Mouse (Mus musculus) limb, embryonic 14.5 days (tissue): Measurements from ENCODE around the gene Gm3512. TPM values are rescaled to one million over a fixed set of nuclear protein-coding genes. Genes with fewer than 3 reads are reported as not detected.
A peak's percentile ranks its signal among the peaks of the same experiment; 100 is the strongest.
"Not testable (repeated sequence)": the region's sequence is repeated elsewhere in the genome, so short reads cannot be mapped to it uniquely, and the experiment has no call there.

Source experiments
- ATAC-seq: fragments of 200-750 bp; cut with Nextera tagmentation; 2 replicates; pipeline ENCODE4 v1.8.0; 2017; ENCODE audit warnings: low read depth, moderate number of reproducible peaks, moderate TSS enrichment; ENCODE audit not compliant: low FRiP score
- DNase-seq: peaks from one replicate; pipeline ENCODE4 v3.0.0-alpha.2; 2015; ENCODE audit warnings: low spot score
- H3K27ac ChIP-seq: fragments of 300-500 bp; sonication (generic); replicated peaks from 2 replicates; pipeline ENCODE4 v1.5.1; 2014; ENCODE audit warnings: low read depth, mild to moderate bottlenecking, low read length, moderate library complexity, mixed read lengths
- H3K27me3 ChIP-seq: fragments of 300-500 bp; sonication (generic); 2 replicates; pipeline ENCODE4 v1.6.1; 2014; ENCODE audit warnings: low read length, mixed read lengths; ENCODE audit not compliant: control insufficient read depth, insufficient read depth
- H3K36me3 ChIP-seq: fragments of 300-500 bp; sonication (generic); 2 replicates; pipeline ENCODE4 v1.6.1; 2014; ENCODE audit warnings: mild to moderate bottlenecking, low read length, moderate library complexity, mixed read lengths; ENCODE audit not compliant: control insufficient read depth, insufficient read depth
- H3K4me1 ChIP-seq: fragments of 300-500 bp; sonication (generic); 2 replicates; pipeline ENCODE4 v1.6.1; 2014; ENCODE audit warnings: antibody characterized with exemption, low read length, mixed read lengths; ENCODE audit not compliant: control insufficient read depth, insufficient read depth
- H3K4me2 ChIP-seq: fragments of 300-500 bp; sonication (generic); replicated peaks from 2 replicates; pipeline ENCODE4 v1.6.1; 2014; ENCODE audit warnings: low read depth, mild to moderate bottlenecking, low read length, moderate library complexity; ENCODE audit not compliant: severe bottlenecking
- H3K4me3 ChIP-seq: fragments of 300-500 bp; sonication (generic); replicated peaks from 2 replicates; pipeline ENCODE4 v1.5.1; 2014; ENCODE audit warnings: low read length
- H3K9ac ChIP-seq: fragments of 300-500 bp; sonication (generic); 2 replicates; pipeline ENCODE4 v1.6.1; 2014; ENCODE audit warnings: mild to moderate bottlenecking, low read depth, low read length, moderate library complexity; ENCODE audit not compliant: severe bottlenecking
- H3K9me3 ChIP-seq: fragments of 300-500 bp; sonication (generic); 2 replicates; pipeline ENCODE4 v1.6.1; 2016; ENCODE audit warnings: low read length; ENCODE audit not compliant: control insufficient read depth
- WGBS: fragments of 180-500 bp; shearing (Covaris S2); extraction: QIAGEN DNeasy Blood & Tissue Kit; methylation state at CpG from one replicate; pipeline ENCODE4 v1.1.7; 2014; 5-methylcytosine and 5-hydroxymethylcytosine counted together
- polyA plus RNA-seq, 2 experiments: library from polyadenylated mRNA; depleted of rRNA in 1 of 2; stranded (reverse) in 1 of 2; unstranded in 1 of 2; fragments of >200 nt; fragmentation: Nextera tagmentation in 1 of 2; extraction: Ambion mirVana in 1 of 2; gene quantifications; 2 replicates each; pipeline versions ENCODE4 v1.2.1 to v1.2.3; 2012 to 2014

Gene Gm3512
- polyA plus RNA-seq (2012; rRNA removed): 5.8 and 6.3 TPM in 2 replicates
- 4.8 and 4.9 TPM in 2 replicates for polyA plus RNA-seq (2014; fragmentation: Nextera tagmentation; extraction: Ambion mirVana)

DNA sequence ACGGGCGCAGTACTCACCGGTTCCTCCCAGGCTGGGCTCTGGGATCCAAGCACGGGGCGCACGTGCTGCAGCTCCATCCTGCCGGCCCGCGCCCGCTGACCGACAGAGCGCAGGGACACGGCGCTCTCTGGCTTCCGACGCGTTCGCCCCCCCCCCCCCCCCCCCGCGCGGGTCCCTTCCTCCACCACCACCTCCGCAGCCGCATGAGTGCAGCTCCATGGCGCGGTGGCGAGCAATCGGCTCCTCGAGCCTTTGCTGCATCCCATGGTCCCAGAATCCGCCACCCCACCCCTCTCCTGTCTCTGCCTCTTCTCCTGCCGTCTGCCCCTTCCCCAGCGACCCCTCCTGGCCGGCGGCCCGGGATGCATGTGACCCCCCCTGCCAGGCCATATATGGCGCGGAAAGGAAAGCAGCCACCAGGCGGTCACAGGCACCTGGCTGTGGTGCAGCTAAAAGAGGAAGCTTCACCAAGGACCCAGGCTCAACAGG, at the start of gene Gm3512:
Gene Gm3512 (minus strand): TSS at position 51 of the 489 bp plus-strand sequence.
- H3K9me3 ChIP-seq, H3K9ac ChIP-seq, H3K27ac ChIP-seq, H3K4me2 ChIP-seq, H3K36me3 ChIP-seq, ATAC-seq, H3K4me1 ChIP-seq, H3K4me3 ChIP-seq, DNase-seq, H3K27me3 ChIP-seq: not testable (repeated sequence)
- no CpG with 5 or more reads among the region's 37 CpGs for WGBS

- H3K9ac ChIP-seq, H3K36me3 ChIP-seq, DNase-seq, H3K4me2 ChIP-seq, H3K9me3 ChIP-seq, H3K4me1 ChIP-seq, H3K27me3 ChIP-seq, H3K4me3 ChIP-seq, H3K27ac ChIP-seq, ATAC-seq: not testable (repeated sequence)
- WGBS: 89% methylated on average over 2 of the region's 3 CpGs
Measured at GRCm38 (mm10) chr14:7200070-7200469, 25.7 kb upstream of the Gm3512 start.

DNA sequence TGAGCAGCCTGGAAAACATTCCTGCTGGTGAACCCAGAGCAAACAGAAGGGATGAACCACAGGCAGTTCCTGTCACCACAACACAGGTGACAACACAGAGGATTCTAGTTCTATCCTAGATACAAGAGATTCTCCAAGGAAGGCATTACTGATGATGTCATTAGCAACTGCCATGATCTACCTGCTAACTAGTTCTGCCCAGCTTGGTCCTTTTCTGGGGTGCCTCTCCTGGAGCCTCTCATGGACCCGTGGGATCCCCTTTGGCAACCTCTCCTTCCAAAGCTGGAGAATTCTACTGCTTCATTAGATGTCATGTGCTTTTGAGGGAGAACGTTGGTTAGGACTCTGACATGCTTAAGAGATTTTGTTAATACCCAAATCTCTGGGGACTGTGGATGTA, 20.1 kb upstream of the Gm3512 start, which contains the start of gene Gm16434:
Gene Gm16434 (minus strand): TSS at position 101 of the 400 bp plus-strand sequence.
- not testable (repeated sequence) for DNase-seq, H3K9ac ChIP-seq, H3K9me3 ChIP-seq, ATAC-seq, H3K4me2 ChIP-seq, H3K4me3 ChIP-seq, H3K27me3 ChIP-seq, H3K36me3 ChIP-seq, H3K4me1 ChIP-seq, H3K27ac ChIP-seq
- no CpG with 5 or more reads among the region's 2 CpGs for WGBS

GRCm38 (mm10) chr14:7125312-7125711, 49.0 kb downstream of the Gm3512 start, which contains the start of gene Gm6676:
Gene Gm6676 (minus strand): TSS chr14:7125412.
- not testable (repeated sequence) for H3K4me2 ChIP-seq, ATAC-seq, H3K4me1 ChIP-seq, H3K27ac ChIP-seq, H3K36me3 ChIP-seq, DNase-seq, H3K4me3 ChIP-seq, H3K27me3 ChIP-seq, H3K9ac ChIP-seq, H3K9me3 ChIP-seq
- WGBS: no CpG with 5 or more reads among the region's 2 CpGs

GRCm38 (mm10) chr14:7105124-7105802, 69.1 kb downstream of the Gm3512 start:
- DNase-seq: peak; percentile 2
- H3K27me3 ChIP-seq, H3K36me3 ChIP-seq, H3K4me1 ChIP-seq, ATAC-seq, H3K27ac ChIP-seq, H3K9me3 ChIP-seq: not testable (repeated sequence)
- Histone ChIP-seq H3K4me2 (peak overlapping the region; percentile 51), H3K4me3 (peak overlapping the region; percentile 38), H3K9ac (peak overlapping the region; percentile 56)
- WGBS: 0% methylated on average over 3 of the region's 54 CpGs

Other genes with a start within 250 kb of the Gm3512 start
- not detected in 2 replicates for gene Gm6356, start 200.7 kb downstream of the Gm3512 start, polyA plus RNA-seq (2012; rRNA removed)
- gene Gm6356, start 200.7 kb downstream of the Gm3512 start, polyA plus RNA-seq (2014; fragmentation: Nextera tagmentation; extraction: Ambion mirVana): not detected in 2 replicates
- 2.4 and 2.6 TPM in 2 replicates for gene Gm10406, start 147.1 kb downstream of the Gm3512 start, polyA plus RNA-seq (2012; rRNA removed)
- gene Gm10406, start 147.1 kb downstream of the Gm3512 start, polyA plus RNA-seq (2014; fragmentation: Nextera tagmentation; extraction: Ambion mirVana): 0.58 and 1.4 TPM in 2 replicates
- gene Gm3685, start 129.6 kb downstream of the Gm3512 start, polyA plus RNA-seq (2012; rRNA removed): not detected in 2 replicates
- gene Gm3685, start 129.6 kb downstream of the Gm3512 start, polyA plus RNA-seq (2014; fragmentation: Nextera tagmentation; extraction: Ambion mirVana): not detected in 2 replicates
- 3.6 and 3.8 TPM in 2 replicates for gene Gm3696, start 73.9 kb downstream of the Gm3512 start, polyA plus RNA-seq (2012; rRNA removed)
- gene Gm3696, start 73.9 kb downstream of the Gm3512 start, polyA plus RNA-seq (2014; fragmentation: Nextera tagmentation; extraction: Ambion mirVana): 1.6 and 1.8 TPM in 2 replicates
- gene Gm6676, start 49.1 kb downstream of the Gm3512 start, polyA plus RNA-seq (2012; rRNA removed): not detected in 2 replicates
- gene Gm6676, start 49.1 kb downstream of the Gm3512 start, polyA plus RNA-seq (2014; fragmentation: Nextera tagmentation; extraction: Ambion mirVana): not detected in 2 replicates
- not detected in 2 replicates for gene Gm16434, start 20.0 kb upstream of the Gm3512 start, polyA plus RNA-seq (2012; rRNA removed)
- not detected in 2 replicates for gene Gm16434, start 20.0 kb upstream of the Gm3512 start, polyA plus RNA-seq (2014; fragmentation: Nextera tagmentation; extraction: Ambion mirVana)
- gene Gm3727, start 90.2 kb upstream of the Gm3512 start, polyA plus RNA-seq (2012; rRNA removed): not detected in 2 replicates
- not detected in 2 replicates for gene Gm3727, start 90.2 kb upstream of the Gm3512 start, polyA plus RNA-seq (2014; fragmentation: Nextera tagmentation; extraction: Ambion mirVana)
- 1.4 and 1.6 TPM in 2 replicates for gene Gm3739, start 140.5 kb upstream of the Gm3512 start, polyA plus RNA-seq (2012; rRNA removed)
- gene Gm3739, start 140.5 kb upstream of the Gm3512 start, polyA plus RNA-seq (2014; fragmentation: Nextera tagmentation; extraction: Ambion mirVana): 0.51 and 0.85 TPM in 2 replicates
- gene Gm5797, start 157.9 kb upstream of the Gm3512 start, polyA plus RNA-seq (2012; rRNA removed): not detected in 2 replicates
- gene Gm5797, start 157.9 kb upstream of the Gm3512 start, polyA plus RNA-seq (2014; fragmentation: Nextera tagmentation; extraction: Ambion mirVana): not detected in 2 replicates
- gene Gm8374, start 190.6 kb upstream of the Gm3512 start, polyA plus RNA-seq (2012; rRNA removed): not detected in 2 replicates
- gene Gm8374, start 190.6 kb upstream of the Gm3512 start, polyA plus RNA-seq (2014; fragmentation: Nextera tagmentation; extraction: Ambion mirVana): not detected in 2 replicates